Mouse (Mus musculus) embryonic stem cell, embryonic (primary cell): ENCODE data around the gene Usp39.

Experiments used
- CTCF ChIA-PET, 4 experiments: fragments of 300-600 bp in 2 of 4; fragments of 350-600 bp in 2 of 4; sonication (Branson Sonifier 250); formaldehyde crosslinking; loops; one replicate each; lab custom pipeline; 2022; ENCODE audit warnings: inconsistent platforms in 2 of 4; lab: Charles Lee
- POLR2A ChIA-PET, 4 experiments: fragments of 300-600 bp in 2 of 4; fragments of 350-600 bp in 2 of 4; sonication (Branson Sonifier 250); formaldehyde crosslinking; loops; one replicate each; lab custom pipeline; 2022; ENCODE audit warnings: antibody characterized with exemption in 4 of 4, inconsistent platforms in 1 of 4; lab: Charles Lee

Gene Usp39

GRCm38 (mm10) chr6:72379377-72380130 is 34.6 kb upstream of the Usp39 start:
- POLR2A ChIA-PET, result interaction anchor here in 3 of 4 experiments (1.0 to 3.8 kb wide), 19 partner anchors 9 to 219 kb away, joined by 3 to 18 read pairs (median 5); partner anchors contain the start of genes Vamp8 (in 3 of the 3), Mat2a (in 2 of the 3), Elmod3 (in 1 of the 3) and Ggcx (in 1 of the 3)
- CTCF ChIA-PET, result interaction anchor here (0.8 to 4.5 kb wide), 14 partner anchors 9 to 155 kb away, joined by 3 to 21 read pairs (median 4); partner anchors contain the start of genes Vamp8 (in 3 of the 4) and Ggcx (in 1 of the 4)

DNA sequence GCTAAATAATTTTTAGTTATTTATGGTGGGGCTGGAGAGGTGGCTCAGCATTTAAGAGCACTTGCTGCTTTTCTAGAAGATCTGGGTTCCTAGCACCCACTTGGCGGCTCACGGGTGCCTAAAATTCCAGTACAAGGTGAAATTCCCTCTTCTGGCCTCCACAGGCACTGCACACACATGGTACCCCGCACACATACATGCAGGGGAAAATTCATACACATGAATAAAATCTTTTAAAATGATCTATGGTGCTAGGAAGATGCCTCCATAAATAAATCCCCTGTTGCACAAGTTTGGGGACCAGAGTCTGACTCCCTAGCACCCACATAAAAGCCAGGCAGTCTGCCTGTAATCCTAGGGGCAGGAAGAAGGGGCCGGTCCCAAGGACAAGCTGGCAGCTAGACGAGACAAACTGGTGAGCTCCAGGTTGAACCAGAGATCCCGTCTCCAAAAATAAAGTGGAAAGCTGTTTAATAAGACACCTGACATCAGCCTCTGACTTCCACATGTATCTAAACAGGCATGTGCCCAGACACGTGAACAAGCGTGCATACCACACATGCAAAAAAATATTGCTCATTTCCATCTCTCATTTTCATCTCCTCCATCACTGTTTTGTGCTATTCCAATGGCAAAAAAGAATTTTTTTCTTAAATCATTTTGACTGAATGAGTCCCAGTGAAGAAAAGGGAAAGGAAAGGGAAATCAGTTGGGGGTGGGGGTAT is 33.7 kb upstream of the Usp39 start:
- ChIA-PET POLR2A (interaction anchor here in 2 of 4 experiments (1.0 to 3.8 kb wide), 11 partner anchors 8 to 220 kb away, joined by 3 to 18 read pairs (median 9); partner anchors contain the start of genes Vamp8 (in 2 of the 2), Elmod3 (in 1 of the 2), Ggcx (in 1 of the 2) and Mat2a (in 1 of the 2)), CTCF (interaction anchor here in 3 of 4 experiments (0.6 to 4.5 kb wide), 7 partner anchors 8 to 82 kb away, joined by 3 to 21 read pairs (median 5); partner anchors contain the start of gene Vamp8 (in 1 of the 3))

GRCm38 (mm10) chr6:72374820-72375563 is 30.0 kb upstream of the Usp39 start:
- POLR2A ChIA-PET, result interaction anchor here in 3 of 4 experiments (0.5 to 0.9 kb wide), 6 partner anchors 8 to 283 kb away, joined by 3 to 5 read pairs (median 3); no protein-coding TSS in a partner anchor
- CTCF ChIA-PET, result interaction anchor here in 1 of 4 experiments (0.7 kb wide), 1 partner anchor 17 kb away, joined by 3 read pairs; no protein-coding TSS in a partner anchor

GRCm38 (mm10) chr6:72374206-72374605 is 29.2 kb upstream of the Usp39 start:
- CTCF ChIA-PET, result no interaction called here
- POLR2A ChIA-PET, result interaction anchor here in 1 of 4 experiments (0.5 kb wide), 1 partner anchor 1464 kb away, joined by 4 read pairs; no protein-coding TSS in a partner anchor

- POLR2A ChIA-PET, result interaction anchor here in 3 of 4 experiments (0.6 to 0.9 kb wide), 3 partner anchors 18 to 185 kb away, joined by 3 to 7 read pairs (median 3); partner anchors contain the start of gene Tmem150a (in 1 of the 3)
- CTCF ChIA-PET, result no interaction called here
These were observed 28.2 kb upstream of the Usp39 start for GRCm38 (mm10) chr6:72373184-72373583.

GRCm38 (mm10) chr6:72371571-72371970 is 26.6 kb upstream of the Usp39 start:
- POLR2A ChIA-PET, result interaction anchor here in 2 of 4 experiments (1.2 to 3.5 kb wide), 7 partner anchors 8 to 18 kb away, joined by 3 to 18 read pairs (median 11); partner anchors contain the start of genes Vamp5 (in 2 of the 2) and Vamp8 (in 2 of the 2)
- CTCF ChIA-PET, result interaction anchor here in 1 of 4 experiments (1.2 kb wide), 1 partner anchor 163 kb away, joined by 3 read pairs; no protein-coding TSS in a partner anchor

DNA sequence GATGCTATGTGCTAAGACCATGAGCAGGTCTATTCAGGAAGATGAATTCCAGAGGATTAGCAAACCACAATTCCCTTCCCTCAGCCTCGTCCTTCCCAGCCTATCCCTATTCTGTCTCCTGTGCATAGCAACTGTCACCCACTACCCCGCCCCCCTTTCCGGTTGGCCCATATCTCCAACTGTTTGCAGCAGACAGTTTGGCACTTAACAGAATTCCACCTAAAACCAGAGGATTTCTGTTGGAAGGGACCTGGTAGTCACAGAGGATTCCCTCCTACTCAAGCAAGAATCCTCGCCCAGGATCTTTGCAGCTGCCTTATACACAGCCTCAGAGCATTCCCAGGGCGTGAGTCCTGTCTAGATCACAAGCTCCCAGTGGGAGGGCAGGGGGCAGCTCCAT is 26.2 kb upstream of the Usp39 start:
- ChIA-PET CTCF (interaction anchor here in 3 of 4 experiments (0.6 to 2.3 kb wide), 8 partner anchors 9 to 195 kb away, joined by 3 to 18 read pairs (median 6); partner anchors contain the start of genes Vamp5 (in 2 of the 3), Ggcx (in 1 of the 3), Tmem150a (in 1 of the 3) and Vamp8 (in 1 of the 3)), POLR2A (interaction anchor here in 2 of 4 experiments (0.9 to 3.5 kb wide), 11 partner anchors 8 to 43 kb away, joined by 3 to 18 read pairs (median 10); partner anchors contain the start of genes Vamp5 (in 2 of the 2), Vamp8 (in 2 of the 2), Ggcx (in 1 of the 2) and Tmem150a (in 1 of the 2))

DNA sequence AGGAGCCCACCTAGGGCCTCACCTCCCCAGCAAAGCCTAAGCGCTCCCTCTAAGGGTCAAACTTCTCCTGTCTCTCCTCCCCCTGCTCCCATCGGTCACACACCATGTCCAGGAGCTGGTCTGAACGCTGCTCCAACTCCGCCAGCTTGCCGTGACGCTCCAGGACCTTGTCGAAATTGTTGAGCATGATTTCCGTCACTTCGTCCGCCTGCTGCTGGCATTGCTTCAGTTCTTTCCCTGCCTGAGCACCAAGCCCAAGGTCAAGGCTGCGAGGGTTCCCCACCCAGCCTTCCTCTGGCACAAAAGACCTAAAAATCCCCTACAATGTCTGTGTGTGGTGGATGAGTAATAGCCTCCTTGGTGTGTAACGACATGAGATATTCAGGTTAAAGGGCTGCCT is 25.1 kb upstream of the Usp39 start:
- POLR2A ChIA-PET, result interaction anchor here in 3 of 4 experiments (0.5 to 3.5 kb wide), 19 partner anchors 9 to 69 kb away, joined by 3 to 18 read pairs (median 5); partner anchors contain the start of genes Tmem150a (in 3 of the 3), Mat2a (in 2 of the 3), Vamp5 (in 2 of the 3) and Vamp8 (in 2 of the 3)
- CTCF ChIA-PET, result interaction anchor here in 3 of 4 experiments (0.5 to 2.3 kb wide), 15 partner anchors 10 to 539 kb away, joined by 3 to 18 read pairs (median 5); partner anchors contain the start of genes Tmem150a (in 2 of the 3), Vamp5 (in 2 of the 3), 0610030E20Rik (in 1 of the 3) and Ggcx (in 1 of the 3)

DNA sequence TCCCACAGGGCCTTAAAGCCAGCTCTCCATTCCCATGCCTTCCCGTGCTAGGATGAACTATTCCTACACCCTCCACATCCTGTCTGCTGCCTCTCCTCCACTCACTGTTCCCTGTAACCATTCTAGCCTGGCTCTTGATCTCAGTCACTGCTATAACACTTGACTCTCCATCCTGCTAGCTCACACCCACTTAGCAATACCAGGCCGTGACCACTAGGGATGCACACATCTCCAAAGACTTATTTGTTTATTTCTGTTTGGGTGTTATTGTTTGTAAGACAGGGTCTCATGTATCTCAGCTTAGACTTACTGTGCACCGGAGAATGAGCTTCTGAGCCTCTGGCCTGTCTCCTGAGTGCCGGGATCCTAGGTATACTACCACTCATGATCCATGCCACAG is 24.6 kb upstream of the Usp39 start:
- CTCF ChIA-PET, result interaction anchor here (0.6 to 2.3 kb wide), 16 partner anchors 9 to 108 kb away, joined by 3 to 18 read pairs (median 4); partner anchors contain the start of genes Tmem150a (in 2 of the 4), Vamp5 (in 2 of the 4), Vamp8 (in 2 of the 4) and 0610030E20Rik (in 1 of the 4)
- POLR2A ChIA-PET, result interaction anchor here in 3 of 4 experiments (0.5 to 3.5 kb wide), 18 partner anchors 8 to 70 kb away, joined by 3 to 18 read pairs (median 5); partner anchors contain the start of genes Tmem150a (in 3 of the 3), Ggcx (in 2 of the 3), Mat2a (in 2 of the 3) and Vamp5 (in 2 of the 3)

DNA sequence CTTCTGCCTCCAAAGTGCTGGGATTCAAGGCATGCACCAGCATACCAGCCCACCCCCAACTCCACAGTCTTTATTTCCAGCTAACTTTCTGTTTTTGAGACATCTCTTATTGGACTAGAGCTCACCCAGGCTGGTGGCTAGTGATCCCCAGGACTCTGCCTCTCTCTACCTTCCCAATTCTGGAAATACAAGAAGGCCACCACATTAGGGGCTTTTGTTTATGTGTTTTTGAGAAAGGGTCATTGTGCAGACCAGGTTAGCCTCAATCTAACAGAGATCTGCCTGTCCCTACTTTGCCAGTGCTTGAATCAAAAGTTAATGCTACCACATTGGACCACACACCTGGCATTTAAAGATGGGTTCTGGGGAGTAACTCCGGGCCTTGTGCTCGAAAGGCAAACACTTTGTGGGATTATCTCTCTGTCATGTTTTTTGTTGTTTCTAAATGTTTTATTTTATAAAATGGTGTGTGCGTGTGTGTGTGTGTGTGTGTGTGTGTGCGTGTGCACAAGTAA is 22.5 kb upstream of the Usp39 start:
- ChIA-PET POLR2A (interaction anchor here in 1 of 4 experiments (13.1 kb wide), 1 partner anchor 20 kb away, joined by 130 read pairs; the partner anchor contains the start of genes 0610030E20Rik and Usp39), CTCF (interaction anchor here in 1 of 4 experiments (0.5 kb wide), 1 partner anchor 38 kb away, joined by 6 read pairs; no protein-coding TSS in a partner anchor)

GRCm38 (mm10) chr6:72366844-72367443 is 22.0 kb upstream of the Usp39 start, which contains the start of gene Rnf181:
TSS of gene Rnf181 (minus strand) at chr6:72366956.
- CTCF ChIA-PET, result no interaction called here

GRCm38 (mm10) chr6:72366304-72366703 is 21.3 kb upstream of the Usp39 start:
- CTCF ChIA-PET, result no interaction called here
- POLR2A ChIA-PET, result interaction anchor here in 2 of 4 experiments (1.3 to 13.1 kb wide), 2 partner anchors 11 to 19 kb away, joined by 4 to 130 read pairs; partner anchors contain the start of genes 0610030E20Rik (in 1 of the 2), Tmem150a (in 1 of the 2) and Usp39 (in 1 of the 2)

More at GRCm38 (mm10) chr6:72366844-72367443, 22.0 kb upstream of the Usp39 start, which contains the start of gene Rnf181:
- POLR2A ChIA-PET, result interaction anchor here in 1 of 4 experiments (13.1 kb wide), 1 partner anchor 19 kb away, joined by 130 read pairs; the partner anchor contains the start of genes 0610030E20Rik and Usp39

DNA sequence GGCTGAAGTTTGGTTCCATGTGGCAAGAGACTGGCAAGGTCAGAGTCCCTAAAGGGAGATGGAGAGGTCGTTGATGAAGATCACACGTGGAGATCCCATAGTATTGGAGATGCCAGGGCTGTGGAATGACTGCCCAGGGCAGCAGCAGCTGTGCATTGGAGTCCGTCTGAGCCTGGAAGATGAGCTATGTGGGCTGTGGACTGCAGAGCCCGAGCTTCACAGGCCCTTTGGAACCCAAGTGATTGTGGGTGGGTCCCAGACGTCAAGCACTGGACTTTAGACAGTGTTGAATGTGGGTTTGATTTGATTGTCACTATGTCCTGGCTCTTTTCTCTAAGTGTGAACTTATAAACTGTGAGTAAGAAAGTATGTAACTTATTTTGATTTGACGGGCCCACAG is 20.0 kb upstream of the Usp39 start:
- POLR2A ChIA-PET, result interaction anchor here in 3 of 4 experiments (0.5 to 13.1 kb wide), 13 partner anchors 9 to 38 kb away, joined by 3 to 130 read pairs (median 6); partner anchors contain the start of genes Tmem150a (in 3 of the 3), 0610030E20Rik (in 2 of the 3), Usp39 (in 2 of the 3) and Vamp8 (in 2 of the 3)
- CTCF ChIA-PET, result interaction anchor here in 2 of 4 experiments (1.1 to 2.7 kb wide), 7 partner anchors 10 to 104 kb away, joined by 3 to 14 read pairs (median 4); partner anchors contain the start of genes Tmem150a (in 2 of the 2), Ggcx (in 1 of the 2), Usp39 (in 1 of the 2) and Vamp8 (in 1 of the 2)

- POLR2A ChIA-PET, result interaction anchor here (0.5 to 13.1 kb wide), 22 partner anchors 8 to 76 kb away, joined by 3 to 130 read pairs (median 4); partner anchors contain the start of genes Tmem150a (in 4 of the 4), Vamp8 (in 3 of the 4), 0610030E20Rik (in 2 of the 4) and Mat2a (in 2 of the 4)
These were observed 19.0 kb upstream of the Usp39 start for GRCm38 (mm10) chr6:72364009-72364408.

More at GRCm38 (mm10) chr6:72364009-72364408, 19.0 kb upstream of the Usp39 start:
- CTCF ChIA-PET, result interaction anchor here (0.6 to 2.7 kb wide), 20 partner anchors 8 to 291 kb away, joined by 3 to 14 read pairs (median 4); partner anchors contain the start of genes Tmem150a (in 3 of the 4), Vamp8 (in 2 of the 4), 0610030E20Rik (in 1 of the 4) and Ggcx (in 1 of the 4)
